Mouse (Mus musculus) limb, embryonic 14.5 days (tissue): Measurements from ENCODE around the gene Tomm6. TPM values are rescaled to one million over a fixed set of nuclear protein-coding genes. Genes with fewer than 3 reads are reported as not detected.
A peak's percentile ranks its signal among the peaks of the same experiment; 100 is the strongest.

Experiments
- ATAC-seq: fragments of 200-750 bp; cut with Nextera tagmentation; 2 replicates; pipeline ENCODE4 v1.8.0; 2017; ENCODE audit warnings: low read depth, moderate number of reproducible peaks, moderate TSS enrichment; ENCODE audit not compliant: low FRiP score
- DNase-seq: peaks from one replicate; pipeline ENCODE4 v3.0.0-alpha.2; 2015; ENCODE audit warnings: low spot score
- H3K27ac ChIP-seq: fragments of 300-500 bp; sonication (generic); replicated peaks from 2 replicates; pipeline ENCODE4 v1.5.1; 2014; ENCODE audit warnings: low read depth, mild to moderate bottlenecking, low read length, moderate library complexity, mixed read lengths
- H3K27me3 ChIP-seq: fragments of 300-500 bp; sonication (generic); 2 replicates; pipeline ENCODE4 v1.6.1; 2014; ENCODE audit warnings: low read length, mixed read lengths; ENCODE audit not compliant: control insufficient read depth, insufficient read depth
- H3K36me3 ChIP-seq: fragments of 300-500 bp; sonication (generic); 2 replicates; pipeline ENCODE4 v1.6.1; 2014; ENCODE audit warnings: mild to moderate bottlenecking, low read length, moderate library complexity, mixed read lengths; ENCODE audit not compliant: control insufficient read depth, insufficient read depth
- H3K4me1 ChIP-seq: fragments of 300-500 bp; sonication (generic); 2 replicates; pipeline ENCODE4 v1.6.1; 2014; ENCODE audit warnings: antibody characterized with exemption, low read length, mixed read lengths; ENCODE audit not compliant: control insufficient read depth, insufficient read depth
- H3K4me2 ChIP-seq: fragments of 300-500 bp; sonication (generic); replicated peaks from 2 replicates; pipeline ENCODE4 v1.6.1; 2014; ENCODE audit warnings: low read depth, mild to moderate bottlenecking, low read length, moderate library complexity; ENCODE audit not compliant: severe bottlenecking
- H3K4me3 ChIP-seq: fragments of 300-500 bp; sonication (generic); replicated peaks from 2 replicates; pipeline ENCODE4 v1.5.1; 2014; ENCODE audit warnings: low read length
- H3K9ac ChIP-seq: fragments of 300-500 bp; sonication (generic); 2 replicates; pipeline ENCODE4 v1.6.1; 2014; ENCODE audit warnings: mild to moderate bottlenecking, low read depth, low read length, moderate library complexity; ENCODE audit not compliant: severe bottlenecking
- H3K9me3 ChIP-seq: fragments of 300-500 bp; sonication (generic); 2 replicates; pipeline ENCODE4 v1.6.1; 2016; ENCODE audit warnings: low read length; ENCODE audit not compliant: control insufficient read depth
- POLR2A ChIP-seq: fragments of 200-500 bp; IDR thresholded peaks from 2 replicates; pipeline ENCODE4 v1.8.0; 2012; ENCODE audit warnings: inconsistent platforms, mild to moderate bottlenecking, moderate library complexity, borderline replicate concordance; ENCODE audit not compliant: insufficient read depth, insufficient read length; ENCODE audit errors: extremely low read depth
- WGBS: fragments of 180-500 bp; shearing (Covaris S2); extraction: QIAGEN DNeasy Blood & Tissue Kit; methylation state at CpG from one replicate; pipeline ENCODE4 v1.1.7; 2014; 5-methylcytosine and 5-hydroxymethylcytosine counted together
- polyA plus RNA-seq, 2 experiments: library from polyadenylated mRNA; depleted of rRNA in 1 of 2; stranded (reverse) in 1 of 2; unstranded in 1 of 2; fragments of >200 nt; fragmentation: Nextera tagmentation in 1 of 2; extraction: Ambion mirVana in 1 of 2; gene quantifications; 2 replicates each; pipeline versions ENCODE4 v1.2.1 to v1.2.3; 2012 to 2014

Gene Tomm6
- polyA plus RNA-seq, 2 experiments, result 130 to 415 TPM

GRCm38 (mm10) chr17:47708972-47709371, 20.8 kb upstream of the Tomm6 start:
- H3K4me3 ChIP-seq, result no peak overlapping the region
- no peaks in the 10 kb centered on the region for H3K27me3 ChIP-seq
- no peak overlapping the region for H3K9ac ChIP-seq
- no peak for TF ChIP-seq POLR2A
- no peak for DNase-seq
- no peak overlapping the region for H3K27ac ChIP-seq
- no peak for ATAC-seq
- H3K4me2 ChIP-seq, result no peak overlapping the region
- H3K36me3 ChIP-seq, result peaks cover 4% of the 10 kb centered on the region
- WGBS, result 68% methylated on average over 4 of the region's 4 CpGs
- no peaks in the 10 kb centered on the region for H3K9me3 ChIP-seq
- H3K4me1 ChIP-seq, result no peaks in the 10 kb centered on the region

DNA sequence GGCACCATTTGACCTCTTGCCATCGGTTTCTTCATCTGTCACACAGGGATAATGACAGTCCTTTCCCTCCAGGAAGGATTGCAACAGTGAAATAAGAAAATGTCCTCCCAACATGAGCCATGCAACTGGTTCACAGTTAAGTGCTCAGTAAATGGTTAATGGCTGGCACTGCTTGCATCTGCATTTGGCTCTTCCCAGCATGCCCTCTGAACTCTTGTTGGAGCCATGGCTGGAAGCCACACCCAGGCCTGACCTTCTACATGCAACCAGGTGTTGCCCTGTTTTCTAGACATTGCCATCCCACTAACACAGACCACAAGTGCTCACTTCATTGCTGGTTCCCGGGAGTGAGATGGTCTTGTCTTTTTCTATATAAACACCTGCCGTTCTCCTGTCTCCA, 19.8 kb upstream of the Tomm6 start:
- no peak for DNase-seq
- Histone ChIP-seq H3K4me2 (no peak overlapping the region), H3K9me3 (no peaks in the 10 kb centered on the region), H3K4me3 (no peak overlapping the region), H3K9ac (no peak overlapping the region), H3K4me1 (no peaks in the 10 kb centered on the region), H3K36me3 (peaks cover 14% of the 10 kb centered on the region), H3K27me3 (no peaks in the 10 kb centered on the region), H3K27ac (no peak overlapping the region)
- no peak for TF ChIP-seq POLR2A
- 79% methylated on average over 3 of the region's 3 CpGs for WGBS
- ATAC-seq, result no peak

GRCm38 (mm10) chr17:47706196-47706595, 18.0 kb upstream of the Tomm6 start:
- Histone ChIP-seq H3K27ac (no peak overlapping the region), H3K27me3 (no peaks in the 10 kb centered on the region), H3K9me3 (no peaks in the 10 kb centered on the region), H3K4me3 (no peak overlapping the region), H3K4me2 (no peak overlapping the region), H3K9ac (no peak overlapping the region), H3K36me3 (peaks cover 31% of the 10 kb centered on the region), H3K4me1 (no peaks in the 10 kb centered on the region)
- ATAC-seq (no peak), DNase-seq (peak; percentile 8)
- WGBS, result 79% methylated on average over 1 of the region's 1 CpGs
- no peak for TF ChIP-seq POLR2A

DNA sequence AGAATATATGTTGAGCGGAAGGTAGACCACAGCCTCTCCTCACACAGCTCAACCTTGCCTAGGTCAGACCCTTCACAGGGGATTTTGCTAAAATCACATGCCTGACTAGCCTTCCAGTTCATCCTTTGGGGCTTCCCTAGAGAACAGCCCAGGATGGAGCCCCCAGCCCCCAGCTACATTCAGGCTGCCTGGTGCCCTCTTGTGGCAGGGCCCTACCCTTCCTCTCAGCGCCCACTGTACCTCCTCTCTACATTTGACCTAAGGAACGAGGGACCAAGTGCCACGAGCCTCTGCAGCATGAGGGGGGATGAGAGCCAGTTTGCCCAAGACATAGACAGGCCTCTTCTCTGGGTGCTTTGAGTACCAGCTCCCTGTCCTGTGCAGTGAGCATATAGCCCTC, 16.5 kb upstream of the Tomm6 start:
- H3K9me3 ChIP-seq, result no peaks in the 10 kb centered on the region
- no peak overlapping the region for H3K27ac ChIP-seq
- peaks cover 45% of the 10 kb centered on the region for H3K36me3 ChIP-seq
- H3K9ac ChIP-seq, result no peak overlapping the region
- no peak for TF ChIP-seq POLR2A
- DNase-seq (no peak), ATAC-seq (no peak)
- no peak overlapping the region for H3K4me2 ChIP-seq
- H3K4me1 ChIP-seq, result no peaks in the 10 kb centered on the region
- 89% methylated on average over 4 of the region's 4 CpGs for WGBS
- no peaks in the 10 kb centered on the region for H3K27me3 ChIP-seq
- no peak overlapping the region for H3K4me3 ChIP-seq

DNA sequence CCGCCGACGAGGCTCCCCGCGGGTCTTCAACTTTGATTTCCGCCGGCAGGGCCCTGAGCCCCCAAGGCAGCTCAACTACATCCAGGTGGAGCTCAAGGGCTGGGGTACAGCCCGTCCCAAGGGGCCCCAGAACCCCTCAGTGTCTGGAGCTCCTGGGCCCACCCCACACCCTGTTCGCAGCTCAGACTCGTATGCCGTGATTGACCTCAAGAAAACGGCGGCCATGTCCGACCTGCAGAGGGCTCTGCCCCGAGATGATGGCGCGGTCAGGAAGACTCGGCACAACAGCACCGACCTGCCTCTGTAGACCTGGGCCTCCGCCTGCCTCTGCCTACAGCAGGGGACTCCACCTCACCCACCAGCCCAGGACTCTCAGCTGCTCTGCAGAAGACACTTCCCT, 15.4 kb upstream of the Tomm6 start:
- Histone ChIP-seq H3K4me2 (no peak overlapping the region), H3K9me3 (no peaks in the 10 kb centered on the region), H3K9ac (no peak overlapping the region), H3K27me3 (no peaks in the 10 kb centered on the region), H3K36me3 (peaks cover 54% of the 10 kb centered on the region), H3K27ac (no peak overlapping the region), H3K4me1 (no peaks in the 10 kb centered on the region), H3K4me3 (no peak overlapping the region)
- no peak for TF ChIP-seq POLR2A
- ATAC-seq (no peak), DNase-seq (no peak)
- WGBS, result 36% methylated on average over 20 of the region's 20 CpGs
